Mouse (Mus musculus): ENCODE results near the gene Ldhc.
"Not testable (repeated sequence)": the region's sequence is repeated elsewhere in the genome, so short reads cannot be mapped to it uniquely, and the experiment has no call there.

Gene Ldhc

DNA sequence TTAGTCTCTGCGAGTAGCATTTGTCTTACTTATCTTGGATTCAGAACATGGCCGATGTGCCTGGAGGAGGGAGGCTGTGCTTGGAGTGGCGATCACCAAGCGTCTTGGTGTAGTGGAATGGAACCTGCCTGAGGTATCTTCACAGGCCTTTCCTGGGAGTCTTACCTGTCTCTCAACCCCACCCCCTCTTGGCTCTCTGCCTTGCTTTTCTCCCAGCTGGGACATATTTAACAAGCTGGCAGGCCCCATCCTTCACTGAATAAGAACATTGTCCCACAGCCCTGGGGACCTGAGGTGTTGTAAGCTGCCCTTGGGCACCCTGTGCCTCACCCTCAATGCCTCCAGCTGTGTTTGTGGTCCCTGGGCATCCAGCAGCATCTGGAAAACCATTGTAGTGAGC, 17.4 kb upstream of the Ldhc start:
- DNase-seq: no peak

DNA sequence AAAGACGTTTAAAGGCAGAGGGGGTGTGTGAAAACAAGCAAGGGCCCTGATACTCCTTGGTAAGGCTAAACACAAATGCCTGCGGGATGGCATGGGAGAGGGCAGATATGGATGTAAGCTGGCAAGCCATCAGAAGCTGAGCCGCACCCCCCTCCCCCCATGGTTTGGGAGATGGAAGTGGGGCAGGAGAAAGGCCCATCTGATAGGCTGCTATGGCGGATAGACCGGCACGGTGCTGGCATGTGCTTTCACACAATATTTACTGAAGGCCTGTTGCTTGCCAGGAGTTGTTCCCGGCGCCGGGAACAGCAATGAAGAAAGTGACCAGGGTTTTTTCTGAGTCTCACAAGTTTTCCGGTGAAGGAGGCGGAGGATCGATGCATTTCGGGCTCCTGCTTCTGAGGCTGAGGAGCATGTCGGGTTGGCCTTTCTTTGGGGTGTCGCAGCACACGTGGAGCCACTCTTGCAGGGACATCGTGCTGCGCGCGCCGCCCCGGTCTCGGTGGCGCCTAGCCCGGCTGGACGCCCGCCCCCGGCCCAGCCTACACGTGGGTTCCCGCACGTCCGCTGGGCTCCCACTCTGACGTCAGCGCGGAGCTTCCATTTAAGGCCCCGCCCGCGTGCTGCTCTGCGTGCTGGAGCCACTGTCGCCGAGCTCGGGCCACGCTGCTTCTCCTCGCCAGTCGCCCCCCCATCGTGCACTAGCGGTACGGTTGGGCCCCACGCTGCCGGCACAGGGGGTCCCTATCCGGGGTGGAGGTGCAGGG, 15.6 kb upstream of the Ldhc start:
- DNase-seq: peak; percentile 94

DNA sequence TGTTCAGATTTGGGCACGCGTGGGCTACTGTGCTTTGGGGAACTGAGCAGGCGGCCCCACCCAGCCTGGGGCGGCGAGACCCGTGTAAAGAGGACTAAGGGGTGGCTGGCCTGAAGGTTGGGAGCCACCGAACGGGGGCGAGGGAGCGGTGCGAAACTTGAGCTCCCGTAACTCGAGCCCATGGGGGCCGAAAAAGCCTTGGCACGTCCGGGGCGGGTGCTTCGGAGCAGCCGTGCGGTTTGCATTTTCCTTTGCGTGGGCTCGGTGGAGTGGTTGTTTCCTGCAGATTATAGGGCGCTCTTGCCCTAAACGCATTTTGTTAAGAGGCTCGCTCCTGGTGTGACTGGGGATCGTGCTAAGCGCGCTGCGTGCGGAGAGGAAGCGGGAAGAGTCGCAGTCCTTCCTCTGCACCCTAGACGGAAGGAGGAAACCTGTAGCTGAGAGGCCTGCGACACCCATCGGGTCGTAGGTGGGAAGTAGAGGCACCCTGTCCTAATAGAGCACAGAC, 15.0 kb upstream of the Ldhc start:
- peak; percentile 73 for DNase-seq

DNA sequence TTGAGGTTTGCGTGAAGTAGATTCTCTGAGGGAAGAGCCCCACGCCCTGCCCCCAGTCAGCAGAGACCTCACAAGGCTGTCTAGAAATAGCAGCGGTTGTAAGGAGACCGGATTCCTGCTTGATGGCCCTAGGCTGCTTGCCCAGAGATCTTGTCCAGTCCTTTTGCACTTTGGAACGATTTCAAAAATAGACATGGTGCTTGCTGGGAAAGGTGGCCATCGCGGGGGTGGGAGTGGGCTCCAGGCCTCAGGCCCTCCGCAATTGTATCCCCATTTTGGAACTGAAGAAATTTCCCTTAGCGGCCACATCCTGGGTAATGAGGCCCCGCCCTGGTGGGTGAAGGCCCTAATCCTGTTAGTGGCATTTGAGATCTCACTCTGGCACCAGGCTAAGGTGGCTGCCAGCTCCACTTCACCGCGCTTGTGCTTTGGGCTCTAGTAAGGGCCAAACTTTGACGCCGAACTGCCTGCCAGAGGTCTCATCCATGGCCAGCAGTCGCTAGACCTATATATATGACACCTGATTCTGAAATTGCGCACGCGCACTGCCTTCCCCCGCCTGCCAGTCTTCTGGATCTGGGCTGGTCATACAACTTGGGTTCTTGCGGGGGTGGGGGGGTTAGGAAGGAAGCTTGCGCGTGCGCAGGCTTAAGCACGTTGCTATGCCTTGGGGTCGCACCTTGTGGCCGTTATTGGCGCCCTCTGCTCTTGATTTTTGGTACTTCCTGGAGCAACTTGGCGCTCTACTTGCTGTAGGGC, 14.3 kb upstream of the Ldhc start:
- peak; percentile 86 for DNase-seq

DNA sequence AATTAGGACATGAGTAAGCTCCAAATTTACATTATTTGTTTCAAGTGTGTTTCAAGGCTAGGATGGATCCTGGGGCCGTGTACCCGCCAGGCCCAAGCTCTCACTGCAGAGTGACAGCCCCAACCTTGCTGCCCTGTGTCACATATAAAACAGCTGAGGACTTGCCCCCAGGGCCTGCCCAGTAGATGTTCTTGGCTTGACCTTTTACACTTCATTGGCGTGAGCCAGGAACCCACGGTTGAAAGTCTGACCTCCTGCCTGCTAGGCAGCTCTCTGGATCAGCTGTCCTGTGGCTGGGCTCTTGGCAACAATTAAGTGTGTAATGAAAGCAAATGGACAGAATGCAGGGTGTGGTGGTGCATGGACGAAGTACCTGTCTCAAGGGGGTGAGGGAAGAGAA, 11.7 kb upstream of the Ldhc start:
- DNase-seq: no peak

DNA sequence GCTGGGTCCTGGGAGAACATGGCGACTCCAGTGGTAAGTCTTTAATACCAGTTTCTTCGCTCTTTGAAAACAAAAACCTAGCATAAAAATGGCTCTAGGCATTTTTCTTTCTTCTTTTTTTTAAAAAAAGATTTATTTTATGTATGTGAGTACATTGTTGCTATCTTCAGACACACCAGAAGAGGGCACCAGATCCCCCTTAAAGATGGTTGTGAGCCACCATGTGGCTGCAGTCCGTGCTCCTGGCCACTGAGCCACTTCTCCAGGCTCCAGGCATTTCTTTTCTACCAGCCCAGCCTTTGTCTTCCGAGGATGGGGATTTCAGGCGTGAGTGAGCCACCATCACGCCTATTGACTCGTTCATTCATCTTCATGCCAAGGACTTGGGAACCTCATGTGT, 10.0 kb upstream of the Ldhc start:
- no peak for DNase-seq

DNA sequence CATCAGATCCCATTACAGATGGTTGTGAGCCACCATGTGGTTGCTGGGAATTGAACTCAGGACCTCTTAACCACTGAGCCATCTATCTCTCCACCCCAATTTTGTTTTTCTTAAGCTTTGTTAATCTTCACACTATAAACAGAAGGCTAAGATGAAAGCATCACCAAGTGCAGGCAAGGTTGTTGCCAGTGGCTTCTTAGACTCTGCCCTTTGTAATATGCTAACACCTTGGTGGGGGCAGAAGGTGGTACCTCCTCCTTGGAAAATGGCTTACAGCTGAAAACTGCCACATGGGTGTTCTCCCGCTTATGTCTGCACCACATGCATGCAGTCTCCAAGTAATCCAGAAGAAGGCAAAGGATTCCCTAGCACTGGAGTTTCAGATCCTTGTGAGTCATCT, 8.3 kb upstream of the Ldhc start:
- DNase-seq: no peak

DNA sequence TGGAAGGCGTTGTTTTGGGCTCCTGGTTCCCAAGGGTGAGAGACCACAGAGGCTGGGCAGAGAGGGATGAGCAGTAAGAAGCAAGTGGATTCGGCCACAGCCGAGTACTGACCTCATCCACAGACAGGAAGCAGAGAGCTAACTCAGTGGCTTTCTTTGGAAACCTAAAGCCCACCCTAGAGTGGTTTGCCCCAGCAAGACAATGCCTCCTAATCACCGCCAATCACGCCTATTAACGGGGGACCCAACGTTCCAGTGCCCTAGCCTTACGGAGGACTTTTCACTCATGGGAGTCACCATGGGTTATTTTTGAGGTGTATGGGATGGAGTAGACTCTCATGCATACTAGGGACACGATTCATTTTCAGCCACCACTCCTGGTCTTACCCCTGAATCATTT, 7.6 kb upstream of the Ldhc start:
- no peak for DNase-seq

DNA sequence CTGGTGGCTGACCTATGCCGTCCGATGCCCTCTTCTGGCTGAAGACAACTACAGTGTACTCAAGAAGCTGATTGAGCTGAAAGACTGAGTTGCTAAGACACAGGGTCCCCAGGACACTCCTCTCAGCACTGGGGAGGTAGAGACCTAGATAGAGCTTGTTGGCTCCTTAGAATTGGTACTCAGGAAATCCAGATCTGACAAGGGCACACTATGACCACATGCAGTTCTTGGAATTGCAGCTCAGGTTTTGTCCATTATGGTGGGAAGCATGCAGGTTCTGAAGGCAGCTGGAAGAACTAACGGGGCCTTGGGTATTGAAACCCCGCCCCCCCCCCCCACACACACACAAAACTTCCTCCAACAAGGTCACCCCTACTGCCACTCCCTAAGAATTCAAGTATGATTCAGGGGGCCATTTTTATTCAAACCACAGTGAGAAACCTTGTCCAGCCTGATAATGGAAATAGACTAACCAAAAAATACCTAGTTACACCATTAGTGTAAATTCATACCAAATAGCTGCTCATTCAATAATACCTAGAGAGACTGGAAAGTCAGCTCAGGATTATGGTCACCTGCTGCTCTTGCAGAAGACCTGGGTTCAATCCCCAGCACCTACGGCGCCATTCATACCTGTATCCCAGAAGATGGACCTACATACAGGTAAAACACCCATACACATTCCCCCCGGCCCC, 5.0 kb upstream of the Ldhc start:
- DNase-seq: no peak

DNA sequence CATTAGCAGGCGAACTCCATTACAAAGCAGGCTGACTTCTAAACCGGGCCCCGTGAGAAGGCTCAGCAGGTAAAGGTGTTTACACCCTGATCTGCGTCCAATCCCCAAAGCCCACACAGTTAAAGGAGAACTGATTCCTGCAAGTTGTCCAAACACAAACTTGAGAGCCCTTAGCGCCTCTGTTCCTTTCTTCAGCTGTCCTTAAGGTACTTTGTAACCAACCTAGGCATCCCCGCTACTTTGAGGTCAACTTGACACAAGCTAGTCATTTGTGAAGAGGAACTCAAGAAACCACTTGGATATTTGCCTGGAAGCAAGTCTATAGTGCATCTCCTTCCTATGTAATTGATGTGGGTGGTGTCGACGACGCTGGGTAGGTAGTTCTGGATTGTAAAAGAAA, 3.6 kb upstream of the Ldhc start:
- DNase-seq: no peak

DNA sequence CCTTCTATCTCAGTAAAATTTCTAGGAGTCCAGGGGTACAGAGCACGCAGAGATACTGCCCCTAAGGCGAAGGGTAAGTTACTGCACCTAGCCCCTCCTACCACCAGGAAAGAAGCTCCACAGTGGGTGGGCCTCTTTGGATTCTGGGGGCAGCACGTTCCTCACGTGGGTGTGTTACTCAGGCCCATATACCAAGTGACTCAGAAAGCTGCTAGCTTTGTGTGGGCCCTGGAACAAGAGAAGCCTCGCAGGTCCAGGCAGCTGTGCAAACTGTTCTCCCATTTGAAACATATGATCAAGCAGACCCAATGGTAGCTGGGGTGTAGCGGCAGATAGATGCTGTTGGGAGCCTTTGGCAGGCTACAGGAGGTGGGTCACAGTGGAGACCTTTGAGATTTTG, 2.0 kb upstream of the Ldhc start:
- DNase-seq: no peak

DNA sequence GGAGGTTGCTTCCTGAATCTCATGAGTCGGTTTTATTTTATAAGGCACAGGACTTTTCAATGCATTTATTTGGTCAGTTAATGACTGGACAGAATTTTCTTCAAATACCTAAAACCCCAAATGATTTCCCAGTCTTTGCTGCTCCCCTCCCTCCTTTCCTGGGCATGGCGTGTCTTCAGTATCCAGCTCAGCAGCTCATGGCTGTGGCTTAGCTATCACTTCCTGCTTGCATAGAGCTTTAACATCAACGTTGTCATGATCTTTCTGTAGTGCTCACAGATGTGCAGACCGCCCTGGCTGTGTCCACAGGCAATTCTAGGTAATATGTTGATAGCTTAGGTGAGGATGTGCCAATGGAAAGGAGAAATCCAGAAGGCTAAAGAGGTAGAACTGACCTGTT, 11.0 kb downstream of the Ldhc start:
- no peak for DNase-seq

DNA sequence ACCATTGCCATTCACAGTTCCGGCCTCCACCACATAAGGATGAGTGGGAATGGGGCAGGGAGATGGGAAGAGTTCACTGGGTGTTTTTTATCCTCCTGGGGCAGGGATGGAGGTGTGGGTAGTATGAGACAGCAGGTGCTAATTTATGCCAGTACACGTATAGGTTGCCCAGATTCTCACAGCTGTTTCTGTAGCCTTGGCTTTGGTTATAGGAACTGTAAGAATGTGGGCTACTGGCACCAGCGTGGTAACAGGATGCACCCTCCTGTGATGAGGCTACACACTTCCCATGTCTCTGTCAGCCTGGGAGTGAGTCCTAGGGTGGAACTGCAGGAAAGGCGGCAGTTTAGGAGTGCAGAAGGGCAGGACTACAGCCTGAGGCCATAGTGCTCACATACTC, 15.8 kb downstream of the Ldhc start:
- no peak for DNase-seq

DNA sequence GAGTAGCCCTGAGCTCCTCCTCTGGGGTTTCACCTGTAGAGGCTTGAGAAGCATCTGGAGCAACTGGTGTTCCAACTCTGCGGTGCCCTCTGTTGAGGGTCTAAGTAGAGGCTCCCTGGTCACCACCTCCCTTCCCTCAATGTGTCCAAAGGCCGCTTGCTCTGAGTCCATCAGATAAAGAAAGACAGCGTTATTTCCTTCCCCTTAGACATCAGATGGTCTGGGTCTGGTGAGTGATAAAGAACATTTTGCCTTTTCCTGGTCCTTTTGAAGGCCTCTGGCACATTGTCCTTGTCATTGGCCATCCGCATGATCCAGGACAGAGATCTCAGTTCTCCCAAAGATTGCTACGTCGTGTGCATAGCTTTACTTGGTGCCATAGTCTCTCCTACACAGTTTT, 16.3 kb downstream of the Ldhc start:
- no peak for DNase-seq

DNA sequence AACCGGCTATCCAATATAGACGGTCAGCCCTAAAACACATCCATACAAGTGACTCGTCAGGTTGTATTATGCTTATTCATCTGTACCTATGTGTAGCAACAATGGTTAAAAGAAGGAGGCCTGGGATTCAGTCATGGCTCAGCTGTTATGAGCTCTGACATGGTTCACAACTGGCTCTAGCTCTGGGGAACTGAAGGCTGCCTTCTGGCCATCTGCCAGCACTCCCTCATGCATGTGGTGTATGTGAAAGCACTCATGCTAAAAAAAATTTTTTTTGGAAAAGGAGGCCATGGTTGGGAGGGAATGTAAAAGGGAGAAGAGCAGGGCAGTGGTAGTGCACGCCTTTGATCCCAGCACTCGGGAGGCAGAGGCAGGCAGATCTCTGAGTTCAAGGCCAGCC, 18.8 kb downstream of the Ldhc start:
- no peak for DNase-seq

DNA sequence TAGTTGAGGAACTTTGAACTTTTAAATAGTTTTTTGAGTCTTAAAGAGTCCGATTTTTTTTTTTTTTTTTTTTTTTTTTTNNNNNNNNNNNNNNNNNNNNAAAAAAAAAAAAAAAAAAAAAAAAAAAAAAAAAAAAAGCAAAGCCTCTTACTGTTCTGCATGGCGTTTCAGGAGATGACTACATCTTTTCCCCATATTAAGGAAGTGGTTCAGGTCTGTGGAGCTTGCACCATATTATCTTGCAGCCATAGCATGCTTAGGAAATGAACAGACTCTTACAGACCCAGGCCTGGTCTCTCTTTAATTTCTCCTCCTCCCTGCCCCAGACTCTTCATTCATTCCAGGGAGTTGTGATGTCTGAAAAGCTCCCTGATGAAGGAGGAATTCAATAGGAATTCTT, 20.0 kb downstream of the Ldhc start:
- no peak for DNase-seq

DNA sequence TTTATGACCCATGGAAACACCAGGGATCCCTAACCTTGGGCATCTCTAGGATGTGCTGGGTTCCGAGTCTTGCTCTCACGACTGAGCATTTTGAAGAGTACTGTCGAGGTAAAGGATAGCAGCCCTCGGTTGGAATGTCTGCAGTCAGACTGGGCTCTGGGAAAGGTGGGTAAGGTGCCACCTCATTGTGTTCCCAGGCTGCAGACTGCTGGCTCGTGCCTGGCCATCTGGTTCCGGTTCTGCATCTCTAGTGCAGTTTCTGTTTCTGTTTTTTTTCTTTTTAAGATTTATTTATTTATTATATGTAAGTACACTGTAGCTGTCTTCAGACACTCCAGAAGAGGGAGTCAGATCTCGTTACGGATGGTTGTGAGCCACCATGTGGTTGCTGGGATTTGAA, 20.9 kb downstream of the Ldhc start:
- not testable (repeated sequence) for DNase-seq

DNA sequence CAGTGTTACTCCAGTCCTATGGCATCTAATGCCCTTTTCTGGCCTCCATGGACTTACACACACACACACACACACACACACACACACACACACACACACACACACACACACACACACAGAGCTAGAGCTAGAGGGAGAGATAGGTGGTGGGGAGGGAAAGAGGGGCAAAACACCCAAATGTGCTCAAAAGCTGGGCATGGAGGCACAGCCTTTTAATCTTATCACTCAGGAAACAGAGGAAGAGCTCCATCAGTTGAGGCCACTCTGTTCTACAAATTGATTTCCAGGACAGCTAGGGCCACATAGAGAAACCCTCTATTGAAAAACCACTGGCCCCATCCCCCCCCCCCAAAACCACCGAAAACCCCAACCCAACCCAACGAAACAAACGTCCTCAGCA, 22.3 kb downstream of the Ldhc start:
- no peak for DNase-seq

DNA sequence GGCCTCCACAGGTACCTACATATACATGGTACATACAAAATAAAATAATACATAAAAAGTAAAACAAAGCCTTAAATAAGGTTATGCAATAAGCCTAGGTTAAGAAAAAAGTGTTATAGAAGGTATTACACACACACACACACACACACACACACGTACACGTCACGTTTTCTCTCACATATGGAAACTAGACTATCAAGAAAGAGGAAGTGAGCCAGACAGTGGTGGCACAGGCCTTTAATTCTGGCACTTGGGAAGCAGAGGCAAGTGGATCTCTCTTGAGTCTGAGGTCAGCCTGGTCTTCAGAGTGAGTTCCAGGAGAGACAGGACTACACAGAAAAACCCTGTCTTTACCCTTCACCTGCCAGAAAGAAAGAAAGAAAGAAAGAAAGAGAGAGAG, 34.5 kb downstream of the Ldhc start:
- no peak for DNase-seq

DNA sequence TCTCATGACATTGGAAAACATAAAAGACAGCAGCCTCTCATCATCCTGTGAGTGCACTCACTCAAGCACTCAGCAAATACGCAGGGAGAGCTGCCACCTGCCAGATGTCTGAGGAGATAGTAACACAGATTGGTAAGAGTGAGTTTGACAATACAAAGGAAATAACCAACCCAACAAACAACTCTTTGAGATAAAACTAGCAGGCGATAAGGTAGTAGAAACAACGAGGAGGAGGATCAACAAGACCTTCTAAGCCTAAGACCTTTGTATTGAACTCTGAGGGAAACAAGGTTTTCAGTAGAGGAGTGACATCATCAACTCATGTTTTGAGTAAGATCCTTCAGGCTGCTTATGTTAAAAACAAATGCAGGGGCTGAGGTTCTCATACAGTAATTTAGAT, 38.3 kb downstream of the Ldhc start:
- peak; percentile 32 for DNase-seq

DNA sequence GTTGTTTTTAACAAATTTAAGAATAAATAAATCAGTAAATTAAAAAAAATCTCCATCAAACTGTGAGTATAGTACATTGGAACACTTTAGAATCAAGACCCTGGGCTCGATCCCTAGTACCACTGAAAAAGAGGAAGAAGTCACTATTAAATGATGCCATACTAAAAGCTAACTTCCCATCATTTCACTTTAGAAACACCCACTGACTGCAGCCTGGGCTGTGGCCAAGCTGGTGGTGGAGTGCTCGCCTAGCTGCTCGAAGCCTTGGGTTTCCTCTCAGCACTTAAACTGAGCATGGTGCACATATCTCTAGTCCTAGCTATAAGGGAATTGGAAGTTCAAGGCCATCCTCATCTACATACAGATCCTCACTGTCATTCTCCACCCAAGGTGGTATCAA, 50.2 kb downstream of the Ldhc start:
- no peak for DNase-seq

DNA sequence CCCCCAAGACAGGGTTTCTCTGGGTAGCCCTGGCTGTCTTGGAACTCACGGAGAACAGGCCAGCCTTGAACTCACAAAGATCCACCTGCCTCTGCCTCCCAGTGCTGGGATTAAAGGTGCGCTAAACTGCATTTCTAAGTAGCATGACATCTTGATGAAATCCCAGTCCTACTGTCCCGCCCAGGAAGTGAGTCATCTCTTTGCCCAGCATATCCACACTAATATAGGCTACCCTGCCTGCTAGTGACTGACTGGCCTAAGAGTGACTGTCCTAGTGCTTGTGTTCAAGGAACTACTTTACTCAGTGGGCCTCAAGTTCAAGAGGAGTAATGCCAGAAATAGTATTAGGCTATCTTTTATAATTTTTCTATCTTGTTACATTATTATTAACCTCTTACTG, 55.4 kb downstream of the Ldhc start:
- no peak for DNase-seq

DNA sequence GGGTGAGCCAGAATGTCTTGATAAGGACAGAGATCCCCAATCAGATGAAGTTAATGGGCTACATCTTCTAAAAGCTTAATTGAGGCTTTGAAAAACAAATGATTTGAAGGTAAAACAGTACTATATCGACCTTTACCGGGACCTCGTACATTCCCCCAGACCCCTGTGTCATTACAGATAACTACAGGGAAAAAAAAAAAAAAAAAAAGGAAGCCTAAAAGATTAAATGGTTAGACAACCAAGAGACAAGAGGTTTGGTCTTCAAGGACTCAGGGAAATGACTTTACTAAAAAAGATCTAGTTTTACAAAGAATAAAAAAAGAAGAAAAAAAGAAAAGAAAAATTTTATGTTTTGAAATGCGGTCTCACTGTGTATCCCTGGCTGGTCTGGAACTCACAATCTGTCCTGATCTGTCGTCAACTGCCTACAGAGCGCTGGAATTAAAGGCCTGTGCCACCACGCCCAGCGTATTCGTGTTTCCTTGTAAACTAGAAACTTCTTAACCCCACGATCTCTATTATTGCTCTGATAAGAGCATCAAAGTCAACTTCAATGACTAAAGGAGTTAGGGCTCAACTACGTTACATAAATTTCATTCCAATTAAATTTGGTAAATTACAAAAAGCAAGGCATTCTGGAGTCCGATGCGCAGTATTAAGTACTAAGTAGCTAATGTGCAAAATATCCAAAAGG, 57.8 kb downstream of the Ldhc start:
- DNase-seq: no peak

All from thymus, postnatal 4 days (tissue).